Mouse (Mus musculus): ENCODE data around the gene Lats2.

GRCm38 (mm10) chr14:57706760-57707099 is 51.5 kb downstream of the Lats2 start:
- TF ChIP-seq CTCF (IDR thresholded peaks at IDR 0.05; ENCODE audit: low read depth) (no peak), EP300 (IDR thresholded peaks at IDR 0.05; ENCODE audit: low read depth) (no peak)
